Mouse (Mus musculus) stomach, postnatal 0 days (tissue): ENCODE measurements around the gene Ano10. TPM values are rescaled to one million over a fixed set of nuclear protein-coding genes. Genes with fewer than 3 reads are reported as not detected.

Source experiments
- ATAC-seq: fragments of 200-750 bp; cut with Nextera tagmentation; 2 replicates; pipeline ENCODE4 v1.8.0; 2017; ENCODE audit not compliant: low FRiP score, low TSS enrichment
- DNase-seq: peaks from one replicate; pipeline ENCODE4 v3.0.0-alpha.2; 2016; ENCODE audit warnings: low spot score
- H3K27ac ChIP-seq: fragments of 300-500 bp; sonication (generic); replicated peaks from 2 replicates; pipeline ENCODE4 v1.5.1; 2014; ENCODE audit warnings: mild to moderate bottlenecking, control low read depth
- H3K27me3 ChIP-seq: fragments of 300-500 bp; sonication (generic); 2 replicates; pipeline ENCODE4 v1.6.1; 2014; ENCODE audit warnings: low read length; ENCODE audit not compliant: control insufficient read depth, insufficient read depth
- H3K36me3 ChIP-seq: fragments of 300-500 bp; sonication (generic); 2 replicates; pipeline ENCODE4 v1.6.1; 2014; ENCODE audit warnings: low read length, mixed read lengths; ENCODE audit not compliant: control insufficient read depth, insufficient read depth
- H3K4me1 ChIP-seq: fragments of 300-500 bp; sonication (generic); replicated peaks from 2 replicates; pipeline ENCODE4 v1.6.1; 2014; ENCODE audit warnings: antibody characterized with exemption; ENCODE audit not compliant: control insufficient read depth, insufficient read depth
- H3K4me2 ChIP-seq: fragments of 300-500 bp; sonication (generic); replicated peaks from 2 replicates; pipeline ENCODE4 v1.6.1; 2014; ENCODE audit warnings: low read depth, mild to moderate bottlenecking, control low read depth, moderate library complexity
- H3K4me3 ChIP-seq: fragments of 300-500 bp; sonication (generic); 2 replicates; pipeline ENCODE4 v1.5.1; 2014; ENCODE audit warnings: low read depth, low read length, control low read depth
- H3K9ac ChIP-seq: fragments of 300-500 bp; sonication (generic); 2 replicates; pipeline ENCODE4 v1.6.1; 2014; ENCODE audit warnings: mild to moderate bottlenecking, low read length, control low read depth, mixed read lengths
- H3K9me3 ChIP-seq: fragments of 300-500 bp; sonication (generic); 2 replicates; pipeline ENCODE4 v1.6.1; 2016; ENCODE audit warnings: low read length; ENCODE audit not compliant: control insufficient read depth
- CTCF ChIP-seq: IDR thresholded peaks from 2 replicates; pipeline ENCODE4 v1.5.1; 2016; ENCODE audit warnings: antibody characterized with exemption, low read depth, mild to moderate bottlenecking, moderate library complexity
- EP300 ChIP-seq: optimal IDR thresholded peaks from 2 replicates; pipeline ENCODE3; 2016; ENCODE audit warnings: antibody characterized with exemption
- WGBS: fragments of 180-500 bp; shearing (Covaris S2); extraction: QIAGEN DNeasy Blood & Tissue Kit; methylation state at CpG from one replicate; pipeline ENCODE4 v1.1.7; 2014; 5-methylcytosine and 5-hydroxymethylcytosine counted together
- polyA plus RNA-seq: library from polyadenylated mRNA; unstranded; fragments of >200 nt; fragmentation: Nextera tagmentation; extraction: Ambion mirVana; gene quantifications from 2 replicates; pipeline ENCODE4 v1.2.1, GENCODE M21; 2015

The Ano10 gene
- polyA plus RNA-seq, 1 experiment from 2014 or later, result 30.8 TPM

GRCm38 (mm10) chr9:122243297-122243696, 50.9 kb downstream of the Ano10 start:
- Histone ChIP-seq H3K9me3 (no peaks in the 10 kb centered on the region), H3K4me3 (no peak overlapping the region), H3K27ac (no peak overlapping the region), H3K9ac (no peak overlapping the region), H3K36me3 (no peaks in the 10 kb centered on the region; the same call in 1 of the 2 replicates), H3K4me2 (no peak overlapping the region), H3K4me1 (no peaks in the 10 kb centered on the region), H3K27me3 (no peaks in the 10 kb centered on the region)
- no peak for TF ChIP-seq EP300
- no peak for TF ChIP-seq CTCF
- no peak for ATAC-seq
- 67% methylated on average over 1 of the region's 1 CpGs for WGBS
- no peak for DNase-seq

- H3K27ac ChIP-seq, result no peak overlapping the region
- H3K4me2 ChIP-seq, result no peak overlapping the region
- no peak overlapping the region for H3K9ac ChIP-seq
- TF ChIP-seq CTCF (no peak), EP300 (no peak)
- 19% methylated on average over 7 of the region's 7 CpGs for WGBS
- no peak overlapping the region for H3K4me3 ChIP-seq
- H3K36me3 ChIP-seq, result no peaks in the 10 kb centered on the region; the same call in 1 of the 2 replicates
- ATAC-seq (peak; percentile 45; the same call in 1 of the 2 replicates), DNase-seq (no peak)
- no peaks in the 10 kb centered on the region for H3K4me1 ChIP-seq
- H3K27me3 ChIP-seq, result no peaks in the 10 kb centered on the region
- H3K9me3 ChIP-seq, result no peaks in the 10 kb centered on the region
Observed at GRCm38 (mm10) chr9:122242856-122243255, 51.4 kb downstream of the Ano10 start.

GRCm38 (mm10) chr9:122241812-122242400, 52.3 kb downstream of the Ano10 start:
- DNase-seq, result no peak
- Histone ChIP-seq H3K9ac (no peak overlapping the region), H3K4me2 (no peak overlapping the region), H3K4me3 (no peak overlapping the region), H3K9me3 (no peaks in the 10 kb centered on the region), H3K27ac (no peak overlapping the region), H3K36me3 (no peaks in the 10 kb centered on the region; the same call in 1 of the 2 replicates), H3K27me3 (no peaks in the 10 kb centered on the region), H3K4me1 (no peaks in the 10 kb centered on the region)
- 70% methylated on average over 10 of the region's 10 CpGs for WGBS
- TF ChIP-seq EP300 (no peak), CTCF (no peak)
- no peak for ATAC-seq

- Histone ChIP-seq H3K4me3 (no peak overlapping the region), H3K27ac (no peak overlapping the region), H3K4me2 (no peak overlapping the region), H3K27me3 (no peaks in the 10 kb centered on the region), H3K9me3 (no peaks in the 10 kb centered on the region), H3K4me1 (no peaks in the 10 kb centered on the region), H3K9ac (no peak overlapping the region), H3K36me3 (no peaks in the 10 kb centered on the region; the same call in 1 of the 2 replicates)
- TF ChIP-seq EP300 (no peak), CTCF (no peak)
- ATAC-seq (no peak), DNase-seq (no peak)
- 76% methylated on average over 8 of the region's 8 CpGs for WGBS
Observed at GRCm38 (mm10) chr9:122240629-122241199, 53.5 kb downstream of the Ano10 start.

- no peak overlapping the region for H3K9ac ChIP-seq
- no peak for TF ChIP-seq CTCF
- no peak for TF ChIP-seq EP300
- WGBS, result 86% methylated on average over 3 of the region's 3 CpGs
- no peaks in the 10 kb centered on the region for H3K36me3 ChIP-seq
- no peaks in the 10 kb centered on the region for H3K9me3 ChIP-seq
- no peak overlapping the region for H3K4me2 ChIP-seq
- H3K27ac ChIP-seq, result no peak overlapping the region
- H3K27me3 ChIP-seq, result no peaks in the 10 kb centered on the region
- ATAC-seq (no peak), DNase-seq (no peak)
- H3K4me1 ChIP-seq, result no peaks in the 10 kb centered on the region
- no peak overlapping the region for H3K4me3 ChIP-seq
Observed at GRCm38 (mm10) chr9:122234741-122235140, 59.5 kb downstream of the Ano10 start.

GRCm38 (mm10) chr9:122233972-122234345, 60.3 kb downstream of the Ano10 start:
- ATAC-seq, result no peak
- no peak for TF ChIP-seq CTCF
- no peak for TF ChIP-seq EP300
- Histone ChIP-seq H3K9me3 (no peaks in the 10 kb centered on the region), H3K36me3 (0 out of 2 replicates have a peak, but pooled peaks cover 4% of the 10 kb centered on the region), H3K27me3 (no peaks in the 10 kb centered on the region), H3K9ac (no peak overlapping the region), H3K27ac (no peak overlapping the region), H3K4me2 (no peak overlapping the region), H3K4me1 (no peaks in the 10 kb centered on the region), H3K4me3 (no peak overlapping the region)
- no peak for DNase-seq
- WGBS, result 45% methylated on average over 7 of the region's 7 CpGs
